Mouse (Mus musculus): ENCODE results near the gene Trappc2l. TPM values are rescaled to one million over a fixed set of nuclear protein-coding genes. Genes with fewer than 3 reads are reported as not detected.

Trappc2l gene
- polyA plus RNA-seq, 1 experiment from 2014 or later, result 45.4 TPM

DNA sequence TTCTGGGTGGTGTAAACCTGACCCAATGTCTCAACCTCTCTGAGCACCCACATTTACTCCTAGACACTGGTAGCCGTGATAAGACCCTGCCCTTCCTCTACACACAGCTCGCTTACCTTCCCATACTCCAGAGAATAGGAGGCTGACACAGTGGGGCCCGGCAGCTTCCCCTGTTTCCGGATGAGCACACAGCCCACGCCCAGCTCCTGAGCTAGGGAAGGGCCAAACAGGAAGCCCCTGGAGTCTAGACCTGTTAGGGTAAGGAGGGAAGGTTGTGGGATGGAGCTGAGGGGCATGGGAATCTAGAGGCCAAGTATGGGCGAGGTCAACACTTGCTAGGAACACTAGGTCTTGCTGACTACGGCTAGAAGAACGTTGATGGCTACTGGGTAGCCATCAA is 36.2 kb upstream of the Trappc2l start:
- H3K4me2 ChIP-seq (ENCODE audit: low read depth, severe bottlenecking), result 0 out of 2 replicates have a peak overlapping the region, but pooled peaks have one; percentile 90
- no peaks in the 10 kb centered on the region for H3K9me3 ChIP-seq (ENCODE audit: control insufficient read depth, low read length)
- peaks cover 37% of the 10 kb centered on the region for H3K4me1 ChIP-seq (ENCODE audit: control insufficient read depth, insufficient read depth, low read length)
- DNase-seq (ENCODE audit: low spot score), result no peak
- peaks cover 23% of the 10 kb centered on the region for H3K36me3 ChIP-seq (ENCODE audit: control insufficient read depth, insufficient read depth, low read length)
- no peaks in the 10 kb centered on the region for H3K27me3 ChIP-seq (ENCODE audit: control insufficient read depth, insufficient read depth, low read length)
- whole genome bisulfite sequencing, result 83% methylated on average over 8 of the region's 8 CpGs
- H3K4me3 ChIP-seq (ENCODE audit: low read depth, low read length), result no peak overlapping the region; the same call in 1 of the 2 replicates
- no peak for ATAC-seq (ENCODE audit: insufficient number of reproducible peaks, low FRiP score, low TSS enrichment, low read depth)
- H3K9ac ChIP-seq (ENCODE audit: low read length), result no peak overlapping the region
- no peak overlapping the region for H3K27ac ChIP-seq (replicated peaks; ENCODE audit: low read depth, low read length)

DNA sequence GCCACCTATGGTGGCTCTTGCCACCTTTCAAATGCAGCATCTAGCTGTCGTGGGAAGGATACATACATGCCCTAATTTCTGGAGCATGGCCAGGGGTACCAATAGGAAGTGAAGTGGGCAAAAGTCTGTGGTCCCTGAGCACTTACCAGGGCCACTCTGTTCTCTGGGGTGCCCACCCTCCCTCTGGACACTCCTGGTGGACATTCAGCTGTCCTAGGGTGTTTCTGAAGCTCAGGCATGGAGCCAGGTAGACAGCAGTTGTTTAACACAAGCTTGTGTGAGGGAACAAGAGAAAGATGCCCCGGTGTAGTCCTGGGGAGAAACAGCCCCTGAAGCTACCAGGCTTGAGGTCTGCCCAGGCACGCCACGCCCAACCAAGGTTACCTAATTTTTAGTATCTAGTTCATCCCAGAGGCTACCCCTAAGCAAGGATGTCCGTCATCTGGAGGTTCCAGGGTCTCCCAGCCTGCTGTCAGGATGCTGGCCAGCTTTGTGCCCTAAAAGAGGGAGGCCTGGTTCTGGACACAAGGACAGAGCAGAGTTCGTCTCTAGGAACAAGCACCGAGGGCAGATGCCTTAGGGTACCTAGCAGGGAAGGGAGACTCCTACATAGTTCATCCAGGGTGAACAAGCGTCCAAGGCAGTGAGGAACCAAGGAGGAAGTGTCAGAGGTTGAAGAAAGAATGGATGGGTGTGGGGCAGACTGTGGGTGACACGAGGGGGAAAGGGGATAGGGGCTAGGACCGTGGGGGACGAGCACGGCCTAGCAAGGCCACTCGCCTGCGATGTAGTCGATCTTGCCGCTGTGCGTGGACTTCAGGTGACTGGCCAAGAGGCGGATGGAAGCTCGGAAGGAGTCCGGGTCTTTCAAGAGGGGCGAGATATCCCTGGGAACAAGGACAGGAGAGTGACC is 35.4 kb upstream of the Trappc2l start:
- peak overlapping the region; percentile 53 for H3K4me3 ChIP-seq (ENCODE audit: low read depth, low read length)
- H3K36me3 ChIP-seq (ENCODE audit: control insufficient read depth, insufficient read depth, low read length), result peaks cover 16% of the 10 kb centered on the region; the same call in 1 of the 2 replicates
- peak overlapping the region; percentile 55; the same call in 1 of the 2 replicates for H3K27ac ChIP-seq (replicated peaks; ENCODE audit: low read depth, low read length)
- H3K4me1 ChIP-seq (ENCODE audit: control insufficient read depth, insufficient read depth, low read length), result peaks cover 37% of the 10 kb centered on the region
- H3K9ac ChIP-seq (ENCODE audit: low read length), result peak overlapping the region; percentile 74
- ATAC-seq (ENCODE audit: insufficient number of reproducible peaks, low FRiP score, low TSS enrichment, low read depth) (no peak), DNase-seq (ENCODE audit: low spot score) (no peak)
- no peaks in the 10 kb centered on the region for H3K27me3 ChIP-seq (ENCODE audit: control insufficient read depth, insufficient read depth, low read length)
- H3K4me2 ChIP-seq (ENCODE audit: low read depth, severe bottlenecking), result peak overlapping the region; percentile 90
- 20% methylated on average over 21 of the region's 21 CpGs for WGBS
- H3K9me3 ChIP-seq (ENCODE audit: control insufficient read depth, low read length), result no peaks in the 10 kb centered on the region

DNA sequence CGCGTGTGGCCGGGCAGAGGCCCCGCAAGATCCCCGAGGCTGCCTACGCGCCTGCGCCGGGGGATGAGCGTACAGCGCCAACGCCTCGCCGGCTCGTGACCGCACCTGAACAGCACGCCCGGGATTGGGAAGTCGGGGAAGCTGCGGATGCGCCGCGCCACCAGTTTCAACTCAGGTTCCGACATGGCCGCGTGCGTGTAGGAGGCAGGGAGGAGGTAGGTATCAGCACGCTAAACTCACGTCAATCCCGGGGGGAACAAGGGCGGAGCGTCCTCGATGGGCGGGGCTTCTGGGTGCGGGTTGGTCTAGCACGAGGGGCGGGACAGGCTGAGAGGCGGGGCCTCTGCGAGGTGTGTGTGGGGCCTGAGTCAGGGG is 34.8 kb upstream of the Trappc2l start, which contains the start of gene Aprt:
TSS of gene Aprt (minus strand) at position 262 of the 375 bp plus-strand sequence.
- Histone ChIP-seq H3K27ac (replicated peaks; ENCODE audit: low read depth, low read length) (peak within 1 kb of the TSS; percentile 77), H3K4me1 (ENCODE audit: control insufficient read depth, insufficient read depth, low read length) (peaks cover 37% of the 10 kb centered on the region)

DNA sequence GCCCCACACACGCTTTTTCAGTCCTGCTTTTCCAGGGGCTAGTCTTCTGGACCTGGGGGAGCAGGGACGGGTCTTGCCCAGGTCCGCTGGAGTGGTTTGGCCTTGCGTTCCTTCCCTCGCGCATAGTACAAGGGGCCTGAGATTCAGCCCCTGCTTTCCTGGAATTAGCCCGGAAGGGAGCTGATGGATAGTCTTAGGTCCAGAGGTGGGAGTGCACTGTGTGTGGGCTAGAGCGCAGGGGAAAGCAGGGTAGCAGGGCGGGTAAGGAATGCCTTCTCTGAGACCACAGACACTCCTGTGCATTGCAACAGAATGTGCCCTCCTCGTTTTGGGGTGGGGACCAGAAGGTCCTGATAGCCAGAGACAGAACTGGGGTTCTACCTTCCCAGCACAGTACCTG is 34.3 kb upstream of the Trappc2l start:
- ATAC-seq (ENCODE audit: insufficient number of reproducible peaks, low FRiP score, low TSS enrichment, low read depth), result no peak
- H3K27me3 ChIP-seq (ENCODE audit: control insufficient read depth, insufficient read depth, low read length), result no peaks in the 10 kb centered on the region
- no peak for DNase-seq (ENCODE audit: low spot score)
- no peak overlapping the region for H3K4me3 ChIP-seq (ENCODE audit: low read depth, low read length)
- peaks cover 8% of the 10 kb centered on the region; the same call in 1 of the 2 replicates for H3K36me3 ChIP-seq (ENCODE audit: control insufficient read depth, insufficient read depth, low read length)
- WGBS, result 39% methylated on average over 10 of the region's 10 CpGs
- H3K27ac ChIP-seq (replicated peaks; ENCODE audit: low read depth, low read length), result peak overlapping the region; percentile 77
- no peaks in the 10 kb centered on the region for H3K9me3 ChIP-seq (ENCODE audit: control insufficient read depth, low read length)
- peak overlapping the region; percentile 90; the same call in 1 of the 2 replicates for H3K4me2 ChIP-seq (ENCODE audit: low read depth, severe bottlenecking)
- peaks cover 37% of the 10 kb centered on the region for H3K4me1 ChIP-seq (ENCODE audit: control insufficient read depth, insufficient read depth, low read length)
- H3K9ac ChIP-seq (ENCODE audit: low read length), result 0 out of 2 replicates have a peak overlapping the region, but pooled peaks have one; percentile 35

More for the DNA sequence above, 34.8 kb upstream of the Trappc2l start, which contains the start of gene Aprt:
- DNase-seq (ENCODE audit: low spot score) (peak; percentile 98), ATAC-seq (ENCODE audit: insufficient number of reproducible peaks, low FRiP score, low TSS enrichment, low read depth) (peak; percentile 88)
- H3K4me2 ChIP-seq (ENCODE audit: low read depth, severe bottlenecking), result peak within 1 kb of the TSS; percentile 90
- H3K36me3 ChIP-seq (ENCODE audit: control insufficient read depth, insufficient read depth, low read length), result peaks cover 12% of the 10 kb centered on the region; the same call in 1 of the 2 replicates
- peak within 1 kb of the TSS; percentile 74 for H3K9ac ChIP-seq (ENCODE audit: low read length)
- H3K4me3 ChIP-seq (ENCODE audit: low read depth, low read length), result peak within 1 kb of the TSS; percentile 53
- no peaks in the 10 kb centered on the region for H3K27me3 ChIP-seq (ENCODE audit: control insufficient read depth, insufficient read depth, low read length)
- under 1% methylated on average over 39 of the region's 39 CpGs for WGBS
- no peaks in the 10 kb centered on the region for H3K9me3 ChIP-seq (ENCODE audit: control insufficient read depth, low read length)

DNA sequence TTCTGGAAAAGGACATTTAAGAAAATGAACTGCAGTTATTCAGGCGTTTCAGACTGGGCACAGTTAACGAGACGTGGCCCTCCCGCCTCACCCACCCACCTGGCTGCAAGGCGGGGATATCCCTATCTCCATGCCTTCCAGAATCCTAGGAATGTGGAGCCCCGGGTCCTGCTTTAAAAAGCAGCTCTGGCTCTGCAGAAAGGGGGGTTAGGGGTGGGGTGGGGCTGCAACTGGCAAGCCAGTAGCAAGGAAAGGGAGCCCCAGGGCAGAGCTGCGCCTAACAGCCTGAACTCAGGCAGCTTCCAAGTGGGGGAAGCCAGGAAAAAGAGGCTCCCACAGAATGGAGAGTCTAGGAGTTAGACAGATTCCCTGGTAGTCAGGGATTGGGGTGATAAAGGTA is 32.2 kb upstream of the Trappc2l start:
- H3K4me2 ChIP-seq (ENCODE audit: low read depth, severe bottlenecking), result no peak overlapping the region
- H3K9ac ChIP-seq (ENCODE audit: low read length), result peak overlapping the region; percentile 17; the same call in 1 of the 2 replicates
- peaks cover 37% of the 10 kb centered on the region for H3K4me1 ChIP-seq (ENCODE audit: control insufficient read depth, insufficient read depth, low read length)
- no peak overlapping the region for H3K4me3 ChIP-seq (ENCODE audit: low read depth, low read length)
- 0 out of 2 replicates have a peak overlapping the region, but pooled peaks have one; percentile 22 for H3K27ac ChIP-seq (replicated peaks; ENCODE audit: low read depth, low read length)
- DNase-seq (ENCODE audit: low spot score) (no peak), ATAC-seq (ENCODE audit: insufficient number of reproducible peaks, low FRiP score, low TSS enrichment, low read depth) (no peak)
- no peaks in the 10 kb centered on the region for H3K36me3 ChIP-seq (ENCODE audit: control insufficient read depth, insufficient read depth, low read length)
- 21% methylated on average over 7 of the region's 7 CpGs for WGBS
- H3K27me3 ChIP-seq (ENCODE audit: control insufficient read depth, insufficient read depth, low read length), result no peaks in the 10 kb centered on the region
- H3K9me3 ChIP-seq (ENCODE audit: control insufficient read depth, low read length), result no peaks in the 10 kb centered on the region

DNA sequence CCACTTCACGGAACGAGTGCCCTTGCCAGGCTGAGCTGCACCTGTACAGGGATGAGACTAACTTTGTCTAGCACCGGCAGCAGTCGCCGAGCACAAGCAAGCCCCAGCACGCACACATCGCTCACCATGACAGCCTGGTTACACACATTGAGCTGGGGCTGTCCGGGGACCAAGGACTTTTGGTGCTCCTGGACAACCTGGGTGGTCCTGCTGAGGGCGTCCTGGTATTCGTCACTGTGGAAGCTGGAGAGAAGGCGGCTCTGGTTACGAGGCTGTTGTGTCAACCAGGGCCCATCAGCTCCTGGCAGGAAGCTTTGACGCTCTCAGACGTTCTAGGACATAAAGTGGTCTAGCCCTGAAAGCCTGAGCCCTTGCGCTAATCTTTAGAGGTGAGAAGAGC is 30.5 kb upstream of the Trappc2l start:
- H3K4me2 ChIP-seq (ENCODE audit: low read depth, severe bottlenecking), result no peak overlapping the region
- H3K9ac ChIP-seq (ENCODE audit: low read length), result no peak overlapping the region
- no peak overlapping the region for H3K4me3 ChIP-seq (ENCODE audit: low read depth, low read length)
- WGBS, result 38% methylated on average over 13 of the region's 15 CpGs
- no peak overlapping the region for H3K27ac ChIP-seq (replicated peaks; ENCODE audit: low read depth, low read length)
- ATAC-seq (ENCODE audit: insufficient number of reproducible peaks, low FRiP score, low TSS enrichment, low read depth) (no peak), DNase-seq (ENCODE audit: low spot score) (no peak)
- H3K4me1 ChIP-seq (ENCODE audit: control insufficient read depth, insufficient read depth, low read length), result peaks cover 29% of the 10 kb centered on the region
- no peaks in the 10 kb centered on the region for H3K27me3 ChIP-seq (ENCODE audit: control insufficient read depth, insufficient read depth, low read length)
- no peaks in the 10 kb centered on the region for H3K9me3 ChIP-seq (ENCODE audit: control insufficient read depth, low read length)
- no peaks in the 10 kb centered on the region for H3K36me3 ChIP-seq (ENCODE audit: control insufficient read depth, insufficient read depth, low read length)

DNA sequence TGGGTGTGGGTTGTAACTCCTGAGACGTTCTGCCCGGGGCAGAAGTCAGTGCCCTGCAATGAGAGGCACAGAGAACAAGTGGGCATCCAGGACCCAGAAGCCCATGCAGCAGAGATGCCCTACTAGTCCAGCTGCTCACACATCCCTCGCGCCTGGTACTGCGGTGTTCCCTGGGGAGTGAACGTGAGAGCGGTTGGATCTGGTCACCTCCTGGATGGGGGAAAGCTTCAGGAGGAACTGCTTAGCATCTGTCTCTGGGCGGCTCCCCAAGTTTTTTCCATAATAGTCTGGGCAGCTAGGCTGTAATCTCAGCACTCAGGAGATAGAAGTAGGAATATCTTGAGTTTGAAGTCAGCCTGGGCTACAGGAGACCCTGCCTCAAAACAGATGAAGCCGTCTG is 26.5 kb upstream of the Trappc2l start:
- H3K9ac ChIP-seq (ENCODE audit: low read length), result no peak overlapping the region
- DNase-seq (ENCODE audit: low spot score), result no peak
- H3K27ac ChIP-seq (replicated peaks; ENCODE audit: low read depth, low read length), result no peak overlapping the region
- 89% methylated on average over 9 of the region's 9 CpGs for WGBS
- H3K4me3 ChIP-seq (ENCODE audit: low read depth, low read length), result no peak overlapping the region
- ATAC-seq (ENCODE audit: insufficient number of reproducible peaks, low FRiP score, low TSS enrichment, low read depth), result no peak
- no peaks in the 10 kb centered on the region for H3K36me3 ChIP-seq (ENCODE audit: control insufficient read depth, insufficient read depth, low read length)
- no peak overlapping the region for H3K4me2 ChIP-seq (ENCODE audit: low read depth, severe bottlenecking)
- H3K4me1 ChIP-seq (ENCODE audit: control insufficient read depth, insufficient read depth, low read length), result peaks cover 9% of the 10 kb centered on the region; the same call in 1 of the 2 replicates
- H3K27me3 ChIP-seq (ENCODE audit: control insufficient read depth, insufficient read depth, low read length), result no peaks in the 10 kb centered on the region
- H3K9me3 ChIP-seq (ENCODE audit: control insufficient read depth, low read length), result no peaks in the 10 kb centered on the region

DNA sequence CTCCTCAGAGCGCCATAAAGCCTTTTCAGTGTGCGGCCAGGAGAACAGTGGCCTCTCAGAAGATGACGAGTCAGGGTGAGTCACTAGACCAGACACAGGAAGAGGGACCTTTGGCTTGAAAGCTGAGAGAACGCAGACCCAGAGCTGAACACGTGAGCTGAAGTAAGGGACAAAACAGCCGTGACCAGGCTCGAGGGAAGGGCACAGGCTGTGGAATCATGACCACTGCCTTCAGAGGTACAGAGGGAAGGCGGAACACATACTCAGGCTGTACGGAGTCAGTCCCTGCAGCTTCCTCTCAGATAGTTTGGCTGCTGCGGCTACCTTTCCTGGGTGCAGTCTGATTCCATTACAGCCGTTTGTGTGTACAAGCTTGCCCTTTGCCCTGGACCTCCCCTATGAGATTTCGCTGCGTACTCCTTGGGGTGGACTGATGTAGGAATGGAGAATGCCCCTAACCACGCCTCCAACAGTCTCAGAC is 26.0 kb upstream of the Trappc2l start:
- no peak overlapping the region for H3K4me3 ChIP-seq (ENCODE audit: low read depth, low read length)
- no peaks in the 10 kb centered on the region for H3K9me3 ChIP-seq (ENCODE audit: control insufficient read depth, low read length)
- H3K27me3 ChIP-seq (ENCODE audit: control insufficient read depth, insufficient read depth, low read length), result no peaks in the 10 kb centered on the region
- peaks cover 9% of the 10 kb centered on the region; the same call in 1 of the 2 replicates for H3K4me1 ChIP-seq (ENCODE audit: control insufficient read depth, insufficient read depth, low read length)
- no peak overlapping the region for H3K9ac ChIP-seq (ENCODE audit: low read length)
- DNase-seq (ENCODE audit: low spot score) (no peak), ATAC-seq (ENCODE audit: insufficient number of reproducible peaks, low FRiP score, low TSS enrichment, low read depth) (no peak)
- 0 out of 2 replicates have a peak overlapping the region, but pooled peaks have one; percentile 8 for H3K27ac ChIP-seq (replicated peaks; ENCODE audit: low read depth, low read length)
- WGBS, result 62% methylated on average over 14 of the region's 14 CpGs
- H3K36me3 ChIP-seq (ENCODE audit: control insufficient read depth, insufficient read depth, low read length), result no peaks in the 10 kb centered on the region
- H3K4me2 ChIP-seq (ENCODE audit: low read depth, severe bottlenecking), result no peak overlapping the region
